Mouse (Mus musculus) brain, adult 2 months (tissue): ENCODE measurements around the gene BC117090.
"Not testable (repeated sequence)": the region's sequence is repeated elsewhere in the genome, so short reads cannot be mapped to it uniquely, and the experiment has no call there.

Experiments used
- DNase-seq: peaks from one replicate; pipeline ENCODE4 v3.0.0; 2011; ENCODE audit warnings: low read depth, low spot score

The BC117090 gene

GRCm38 (mm10) chr16:36334232-36334631, at the start of gene BC117090:
Gene BC117090, minus strand, starts transcription at chr16:36334332.
- DNase-seq: no peak

- not testable (repeated sequence) for DNase-seq
Measured at GRCm38 (mm10) chr16:36367648-36368047, 33.5 kb upstream of the BC117090 start, which contains the start of gene BC100530. Gene BC100530, minus strand, starts transcription at chr16:36367748.

GRCm38 (mm10) chr16:36337171-36337570, 3.0 kb upstream of the BC117090 start:
- DNase-seq: peak; percentile 4

GRCm38 (mm10) chr16:36319286-36319685, 14.8 kb downstream of the BC117090 start:
- no peak for DNase-seq

GRCm38 (mm10) chr16:36316111-36316510, 18.0 kb downstream of the BC117090 start:
- not testable (repeated sequence) for DNase-seq

- no peak for DNase-seq
Measured at GRCm38 (mm10) chr16:36307631-36308030, 26.5 kb downstream of the BC117090 start.

- DNase-seq: no peak
Measured at GRCm38 (mm10) chr16:36289140-36289539, 45.0 kb downstream of the BC117090 start.

- DNase-seq: not testable (repeated sequence)
Measured at GRCm38 (mm10) chr16:36276796-36277195, 57.3 kb downstream of the BC117090 start, which contains the start of gene Stfa1. Gene Stfa1, plus strand, starts transcription at chr16:36276951.
